Mouse (Mus musculus): Measurements from ENCODE around the gene Tbcel.

Gene Tbcel

DNA sequence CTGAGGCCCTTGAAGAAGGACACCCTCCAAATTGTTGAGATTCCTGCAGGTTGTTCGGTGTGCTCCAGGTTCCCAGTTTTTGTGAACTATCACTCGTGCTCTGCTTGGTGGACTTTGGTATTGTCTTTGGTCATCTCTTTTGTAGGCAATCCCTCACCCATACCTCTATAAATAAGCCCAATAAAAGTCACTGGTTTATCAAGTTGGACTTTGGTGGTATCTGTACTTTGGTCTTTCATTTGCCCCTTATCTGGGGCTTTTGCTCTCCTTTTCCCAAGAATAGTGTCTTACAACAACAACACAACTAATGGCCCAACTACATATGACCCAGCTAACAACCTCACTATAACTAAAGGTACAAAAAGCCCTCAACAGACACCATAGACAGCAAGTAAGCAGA, 66.4 kb downstream of the Tbcel start:
- no peak for DNase-seq (ENCODE audit: low spot score)

DNA sequence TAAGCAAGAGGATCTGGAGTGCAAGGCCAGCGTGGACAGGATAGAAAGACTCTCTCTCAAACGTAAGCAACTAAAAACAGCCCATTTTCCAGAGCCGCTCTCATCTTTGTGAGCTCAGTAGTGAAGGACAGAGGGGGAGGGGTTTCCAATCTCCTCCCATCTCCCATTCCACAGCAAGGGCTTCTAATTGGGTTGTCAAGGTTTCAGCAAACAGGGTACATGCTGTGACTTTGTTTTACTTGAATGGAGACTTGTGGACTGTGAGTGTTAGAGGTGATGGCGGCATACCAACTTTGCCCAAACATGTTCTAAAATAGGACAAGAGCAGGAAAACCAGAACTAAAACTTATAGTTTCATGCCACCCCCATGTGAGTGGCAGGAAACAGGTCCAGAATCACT, 68.2 kb downstream of the Tbcel start:
- no peak for DNase-seq (ENCODE audit: low spot score)

DNA sequence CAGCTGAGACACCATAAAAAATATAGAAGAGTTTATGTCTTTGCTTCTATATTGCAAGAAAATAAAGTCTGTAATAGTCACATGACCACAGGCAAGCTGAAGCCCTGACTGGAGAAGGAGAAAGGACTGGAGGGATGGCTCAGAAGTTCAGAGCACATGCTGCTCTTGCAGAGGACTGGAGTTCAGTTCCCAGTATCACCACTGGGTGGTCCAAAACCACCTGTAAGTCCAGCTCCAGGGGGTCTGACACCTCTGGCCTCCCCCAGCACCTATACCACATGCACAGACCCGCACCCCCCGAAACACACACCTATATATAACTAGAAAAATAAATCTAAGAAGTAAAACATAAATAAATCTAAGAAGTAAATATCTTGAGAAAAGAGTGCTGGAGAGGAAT, 75.5 kb downstream of the Tbcel start:
- no peak for DNase-seq (ENCODE audit: low spot score)

DNA sequence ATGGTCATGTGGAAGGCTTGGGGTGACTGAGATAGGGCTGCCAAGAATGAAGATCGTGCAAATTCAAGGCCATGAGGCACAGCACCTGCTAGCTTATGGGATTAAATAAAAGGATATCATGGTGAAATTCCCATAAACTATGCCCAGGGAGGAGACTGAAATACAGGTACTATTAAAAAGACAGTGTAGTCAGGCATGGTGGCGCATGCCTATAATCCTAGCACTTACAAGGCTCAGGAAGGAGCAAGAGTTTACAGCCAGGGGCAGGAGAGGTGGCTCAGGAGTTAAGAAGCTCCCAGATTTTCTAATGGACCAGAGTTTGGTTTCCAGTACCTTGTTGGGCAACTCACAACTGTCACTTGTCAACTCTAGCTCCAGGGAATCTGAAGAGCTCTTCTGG, 76.0 kb downstream of the Tbcel start:
- DNase-seq (ENCODE audit: low spot score) = no peak

DNA sequence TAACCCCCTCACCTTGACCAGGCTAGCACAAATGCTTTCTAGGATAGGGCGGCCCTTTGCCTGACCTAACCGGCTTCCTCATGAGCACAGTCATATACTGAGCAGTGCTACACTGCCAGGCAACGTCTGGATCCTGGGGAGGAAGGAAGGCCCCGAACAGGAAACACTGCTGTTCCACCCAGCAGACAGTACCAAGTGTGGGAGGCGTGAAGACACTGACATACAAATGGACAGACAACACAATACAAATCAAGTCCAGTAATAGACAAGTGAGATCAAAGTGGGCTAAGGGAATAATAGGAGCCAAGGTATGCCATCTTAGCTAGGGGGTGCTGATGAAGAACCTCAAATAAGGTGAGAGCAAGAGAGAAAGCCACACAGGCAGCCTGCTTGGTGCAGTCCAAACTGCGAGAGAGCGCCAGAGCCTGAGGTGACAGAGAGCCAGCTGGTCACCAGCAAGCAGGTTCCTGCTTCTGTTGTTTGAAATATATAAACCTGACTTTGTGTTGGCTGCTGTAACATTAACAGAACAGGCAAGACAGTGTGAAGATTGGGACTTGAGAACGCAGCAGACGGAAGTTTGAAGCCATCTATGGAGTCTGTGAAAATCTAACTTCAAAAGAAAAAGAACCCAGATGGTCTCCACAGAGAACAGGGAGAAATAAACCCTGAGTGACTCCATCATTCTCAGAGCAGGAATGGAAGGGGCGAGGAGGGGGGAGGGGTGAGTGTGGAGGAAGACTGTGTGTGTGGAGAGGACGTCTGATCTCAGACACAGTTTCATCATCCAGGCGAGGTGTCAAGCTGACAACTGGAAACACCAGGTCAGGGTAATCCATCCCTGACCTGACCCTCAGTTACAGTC, 79.3 kb downstream of the Tbcel start:
- DNase-seq (ENCODE audit: low spot score) = no peak

DNA sequence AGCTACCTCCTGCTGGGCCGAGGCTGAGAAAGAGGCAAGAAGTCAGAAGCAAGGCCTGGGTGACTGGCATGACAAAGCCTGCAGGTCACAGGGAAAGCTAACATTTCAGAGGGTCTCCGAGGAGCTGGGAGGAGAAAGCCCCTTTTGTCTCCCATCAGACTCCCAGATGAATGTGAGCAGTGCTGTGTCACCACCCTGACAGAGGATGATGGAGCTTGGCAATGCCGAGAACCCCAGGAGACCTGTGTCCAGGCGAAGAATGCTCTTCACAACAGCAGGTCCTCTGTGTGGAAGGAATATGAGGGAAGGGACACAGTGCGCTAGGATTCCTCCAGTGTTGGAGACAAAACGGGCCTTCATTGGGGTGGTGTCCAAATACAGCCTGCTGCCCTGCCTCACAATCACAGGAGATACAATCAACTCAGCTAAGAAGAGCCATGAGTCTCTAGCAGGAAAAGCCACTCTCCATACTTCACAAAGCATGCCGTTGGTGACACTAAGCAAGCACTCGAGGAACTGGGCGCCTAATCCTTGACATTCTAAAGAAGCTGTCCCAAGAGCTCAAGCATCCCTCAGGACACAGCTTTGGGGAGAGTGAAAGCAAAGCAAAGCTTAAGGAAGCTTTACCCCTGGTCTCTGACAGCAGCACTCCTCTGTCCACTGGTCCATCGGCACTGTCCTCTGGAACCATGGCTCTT, 80.8 kb downstream of the Tbcel start:
- DNase-seq (ENCODE audit: low spot score) = no peak

DNA sequence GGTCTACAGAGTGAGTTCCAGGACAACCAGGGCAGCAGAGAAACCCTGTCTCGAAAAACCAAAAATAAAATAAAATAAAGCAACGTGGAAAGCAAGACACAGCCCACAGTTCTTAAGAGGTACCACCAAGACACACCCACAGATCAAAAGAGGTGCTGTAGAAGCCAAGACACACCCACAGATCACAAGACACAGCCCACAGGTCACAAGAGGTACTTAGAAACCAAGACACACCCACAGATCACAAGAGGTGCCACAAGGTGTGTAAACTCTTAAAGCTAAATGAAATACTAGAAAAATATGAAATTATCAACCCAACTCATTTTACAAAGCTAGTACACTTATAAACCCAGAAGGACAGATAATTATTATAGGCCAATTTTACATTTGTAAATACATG, 84.0 kb downstream of the Tbcel start:
- DNase-seq (ENCODE audit: low spot score) = no peak

DNA sequence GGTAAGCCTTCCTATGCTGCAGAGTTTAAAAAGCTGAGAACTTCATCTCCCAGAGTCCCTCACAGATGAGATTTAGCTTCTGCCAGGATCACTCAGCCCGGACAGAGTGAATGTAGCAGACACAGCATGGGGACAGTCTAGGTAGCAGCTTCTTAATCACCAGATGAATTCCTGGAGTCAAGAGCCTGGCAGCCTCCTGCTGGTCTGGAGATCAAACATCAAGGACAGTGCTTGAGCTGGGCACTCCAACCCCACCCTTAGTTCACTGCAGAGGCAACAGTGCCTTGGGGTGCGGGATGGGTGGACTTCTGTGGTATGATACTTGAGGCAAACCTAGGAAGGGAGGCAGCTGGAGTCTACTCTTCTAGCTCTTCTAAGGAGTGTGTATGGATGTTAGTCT, 87.9 kb downstream of the Tbcel start:
- no peak for DNase-seq (ENCODE audit: low spot score)

DNA sequence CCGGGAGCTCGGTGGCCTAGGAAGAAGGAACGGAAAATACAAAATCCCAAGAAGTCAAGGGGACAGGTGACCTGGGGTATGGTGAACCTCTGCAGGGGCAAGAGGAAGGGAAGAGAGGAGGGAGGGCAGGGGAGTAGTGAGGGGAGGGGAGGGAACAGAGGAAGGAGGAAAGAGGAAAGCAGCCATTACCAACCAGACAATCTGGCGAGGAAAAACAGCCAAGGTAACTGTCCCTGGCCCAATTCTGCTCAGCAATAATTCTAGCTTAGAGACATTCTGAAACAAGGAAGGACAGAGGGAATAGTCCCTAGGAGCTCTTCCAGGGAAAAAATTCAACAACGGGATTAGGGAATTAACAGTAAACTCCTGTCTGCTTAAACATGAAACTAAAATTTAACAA, 88.8 kb downstream of the Tbcel start:
- DNase-seq (ENCODE audit: low spot score) = no peak

DNA sequence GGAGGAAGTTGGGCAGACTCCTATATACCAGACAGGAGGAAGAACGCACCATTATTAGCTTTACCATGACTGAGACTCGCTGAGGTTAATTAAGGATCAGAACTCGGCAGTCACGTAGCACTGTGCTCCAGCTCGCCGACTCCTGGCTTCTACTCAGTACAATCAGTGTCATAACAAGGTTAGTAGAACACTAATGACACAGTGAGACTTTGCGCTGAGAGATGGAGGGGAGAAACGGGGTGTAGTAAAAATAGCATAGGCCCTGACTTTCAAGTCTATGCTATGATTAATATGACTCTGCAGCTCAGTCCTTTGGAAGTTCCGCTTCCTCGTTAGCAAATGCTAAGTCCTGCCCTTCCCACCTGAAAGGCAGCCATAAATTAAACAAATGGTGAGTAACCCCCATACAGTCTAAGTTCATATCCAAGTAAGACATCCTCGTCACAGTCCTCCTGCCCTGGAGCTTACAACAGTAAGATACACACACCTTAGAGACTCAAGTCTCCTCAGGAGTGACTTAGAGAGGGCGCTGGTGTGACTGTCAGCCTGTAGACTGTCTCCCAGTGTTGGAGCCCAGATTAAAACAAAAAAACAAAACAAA, 90.2 kb downstream of the Tbcel start:
- no peak for DNase-seq (ENCODE audit: low spot score)

DNA sequence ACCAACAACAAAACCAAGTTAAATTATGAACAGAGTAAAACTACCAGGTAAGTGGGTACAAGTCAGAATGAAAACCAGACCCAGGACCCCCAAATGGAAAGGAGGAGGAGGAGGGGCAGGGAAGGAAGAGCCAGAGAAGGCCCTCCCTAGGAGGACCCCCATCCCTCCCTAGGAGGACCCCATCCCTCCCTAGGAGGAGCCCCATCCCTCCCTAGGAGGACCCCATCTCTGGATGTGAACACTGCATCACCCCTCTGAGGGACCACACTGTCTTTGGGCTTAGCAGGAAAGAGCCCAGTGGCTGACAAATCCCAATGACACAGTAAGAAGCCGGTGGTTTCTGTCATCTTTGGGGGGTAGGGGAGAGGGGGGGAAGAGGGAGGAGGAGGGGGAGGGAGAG, 92.4 kb downstream of the Tbcel start:
- DNase-seq (ENCODE audit: low spot score) = no peak

DNA sequence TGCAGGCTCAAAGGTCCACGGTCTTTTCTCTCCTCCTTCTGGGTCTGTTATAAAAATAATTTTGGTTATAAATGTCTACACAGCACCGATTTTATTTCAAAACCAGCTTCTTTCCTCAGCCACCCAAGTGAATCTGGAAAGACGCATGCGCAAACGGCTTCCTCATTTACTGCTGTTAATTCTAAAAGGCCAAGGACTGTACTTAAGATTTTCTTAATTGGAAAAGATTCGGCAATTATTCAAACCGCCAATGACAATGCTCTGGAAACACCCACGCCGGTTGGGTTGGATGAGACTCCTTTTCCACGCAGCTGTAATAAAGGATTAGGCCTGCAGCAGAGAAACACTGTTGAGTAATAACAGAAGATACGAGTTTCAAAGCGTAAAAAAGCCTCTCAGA, 94.3 kb downstream of the Tbcel start:
- DNase-seq (ENCODE audit: low spot score) = no peak

DNA sequence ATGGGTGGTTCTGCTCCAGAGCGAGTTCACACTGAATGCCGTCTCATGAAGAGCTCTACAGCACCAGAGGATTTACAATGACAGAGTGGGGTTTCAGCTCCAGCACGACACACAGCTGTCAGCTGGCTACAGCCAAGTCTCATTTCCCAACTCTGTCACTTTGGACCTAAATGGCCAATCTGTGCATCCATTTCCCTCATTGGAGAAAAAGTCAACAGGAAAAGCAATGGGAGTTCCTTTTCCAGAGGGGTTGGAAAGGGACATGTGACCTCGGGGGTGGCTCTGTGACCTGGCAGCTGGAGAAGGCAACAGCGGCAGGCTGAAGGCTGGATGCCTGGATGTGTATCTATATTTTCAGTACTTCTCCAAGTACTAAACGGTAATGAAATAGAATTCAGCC, 96.3 kb downstream of the Tbcel start:
- DNase-seq (ENCODE audit: low spot score) = no peak

DNA sequence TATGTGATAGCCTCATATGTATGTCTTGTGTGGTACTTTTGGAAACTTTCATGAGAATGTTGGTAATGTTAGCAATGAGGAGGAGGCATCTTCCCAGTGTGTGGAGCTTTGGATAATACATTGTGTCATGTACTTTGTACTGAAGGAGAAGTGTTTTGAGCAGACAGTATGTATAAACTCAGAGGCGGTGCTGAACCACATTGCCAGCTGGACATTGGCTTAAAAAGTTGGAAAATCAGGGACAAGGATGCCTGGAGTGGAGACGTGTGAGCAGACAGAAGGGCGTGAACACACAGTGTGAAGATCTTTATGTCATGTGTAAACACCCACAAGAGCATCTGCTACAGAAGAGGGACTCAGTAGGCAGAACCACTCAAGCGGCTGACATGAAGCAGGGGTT, 101.9 kb downstream of the Tbcel start:
- no peak for DNase-seq (ENCODE audit: low spot score)

DNA sequence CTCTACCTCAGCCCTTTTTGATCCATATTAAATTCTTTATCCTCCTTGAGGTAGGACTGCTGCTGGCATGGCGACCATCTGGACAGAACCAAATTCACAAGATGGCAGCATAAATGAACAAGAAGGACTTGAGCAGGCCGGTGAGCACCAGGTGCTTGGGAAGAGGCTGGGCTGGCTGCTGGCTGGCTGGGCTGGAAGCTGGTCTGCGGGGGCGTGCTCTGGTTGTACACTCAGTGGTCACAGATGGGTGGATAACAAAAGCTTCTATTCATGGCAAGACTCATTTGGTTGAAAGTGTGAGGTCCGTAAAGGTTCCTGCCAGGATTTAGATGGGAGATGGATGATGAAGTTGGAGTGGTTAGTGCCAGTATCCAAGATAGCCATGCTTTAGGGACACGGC, 106.1 kb downstream of the Tbcel start:
- no peak for DNase-seq (ENCODE audit: low spot score)

DNA sequence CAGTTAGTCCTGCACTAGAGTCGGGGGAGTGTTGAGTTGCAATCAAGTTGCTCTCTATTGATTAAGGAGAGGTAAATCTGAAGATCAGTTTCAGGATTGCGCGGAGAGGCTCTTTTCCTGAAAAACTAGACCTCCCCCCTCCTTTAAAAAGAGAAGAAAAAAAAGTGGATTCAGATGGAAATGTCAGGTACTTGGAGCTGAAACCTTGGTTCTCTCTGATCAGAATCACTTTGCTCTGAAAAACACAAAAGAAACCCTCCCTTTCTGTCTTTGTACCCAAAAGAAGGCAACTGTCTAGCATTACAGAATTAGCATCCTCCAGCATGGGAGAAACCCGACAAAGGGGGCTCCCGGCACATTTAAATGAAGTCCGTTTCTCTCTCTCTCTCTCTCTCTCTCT, 107.8 kb downstream of the Tbcel start, which contains the start of gene Tecta:
TSS of gene Tecta (minus strand) at position 101 of the 400 bp plus-strand sequence.
- no peak for DNase-seq (ENCODE audit: low spot score)

DNA sequence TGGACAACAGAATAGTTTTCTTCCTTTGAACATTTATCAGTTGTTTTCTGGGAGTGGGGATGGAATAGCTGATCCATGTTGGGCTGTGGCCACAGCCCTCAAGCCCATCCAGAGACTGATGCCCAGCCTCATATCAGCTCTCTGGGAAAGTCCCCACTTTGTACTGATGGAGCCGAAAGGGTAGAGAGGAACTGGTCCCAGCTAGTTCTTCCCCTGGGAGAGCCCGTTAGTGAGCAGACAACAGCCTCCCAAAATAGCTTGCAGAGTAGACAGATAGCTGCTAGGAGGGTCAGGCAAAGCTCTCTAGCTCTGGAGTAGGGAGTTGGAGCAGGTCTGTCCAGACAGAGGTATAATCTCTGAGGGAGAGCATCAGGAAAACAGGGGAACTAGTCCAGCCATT, 111.5 kb downstream of the Tbcel start:
- no peak for DNase-seq (ENCODE audit: low spot score)

DNA sequence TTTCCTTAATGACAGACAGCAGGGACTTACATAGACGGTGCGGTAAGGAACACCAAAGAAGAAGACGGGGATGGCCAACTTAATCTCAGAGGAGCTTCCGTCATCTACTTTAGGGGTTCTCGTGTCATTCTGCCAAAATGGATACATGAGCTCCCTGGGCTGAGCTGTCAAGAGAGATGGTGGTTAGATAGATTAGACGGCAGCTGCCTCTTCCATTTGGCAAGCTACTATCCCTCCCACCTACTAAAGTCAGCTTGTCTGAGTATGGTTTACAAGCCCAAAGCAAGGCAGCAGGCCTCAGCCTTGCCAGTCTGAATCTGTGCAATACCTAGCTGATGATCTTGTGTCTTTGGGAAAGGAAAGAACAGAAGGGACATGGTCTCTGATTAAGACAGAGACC, 112.7 kb downstream of the Tbcel start:
- no peak for DNase-seq (ENCODE audit: low spot score)

DNA sequence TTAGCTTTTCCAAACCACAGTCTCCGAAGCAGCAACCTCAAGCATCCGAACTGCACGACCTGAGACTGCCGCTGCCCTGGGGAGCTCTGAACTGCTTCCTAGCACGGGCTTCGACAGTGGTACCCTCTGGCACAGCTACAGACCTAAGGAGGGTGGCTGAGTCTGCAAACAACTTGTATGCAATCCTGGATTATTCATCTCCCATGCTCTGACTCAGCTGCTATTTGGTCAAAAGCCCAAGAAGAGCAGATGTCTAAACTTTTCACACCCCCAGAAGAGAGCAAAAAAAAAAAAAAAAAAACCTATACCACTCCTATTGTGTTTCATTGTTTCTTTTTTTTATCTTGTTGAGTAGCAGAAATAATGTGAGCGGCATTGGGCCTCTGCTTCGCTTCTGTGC, 113.3 kb downstream of the Tbcel start:
- DNase-seq (ENCODE audit: low spot score) = no peak

DNA sequence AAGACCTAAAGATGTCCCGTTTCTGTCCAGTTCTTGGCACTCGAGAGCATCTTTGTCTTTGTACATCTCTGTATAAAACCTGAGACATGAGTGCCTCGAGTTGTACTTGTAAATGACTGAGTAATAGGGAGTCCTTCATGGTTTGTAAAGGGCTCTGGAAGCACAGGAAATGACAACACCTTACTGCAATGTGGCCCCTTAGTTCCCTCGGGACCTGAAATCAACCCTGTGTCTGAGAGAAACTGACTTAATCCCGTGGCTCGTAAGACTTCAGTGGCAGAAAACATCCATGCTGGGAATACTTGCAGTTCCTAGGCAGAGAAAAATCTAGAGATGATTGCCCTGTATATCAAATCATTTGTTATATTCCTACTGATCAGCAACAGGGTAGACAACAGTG, 114.7 kb downstream of the Tbcel start:
- DNase-seq (ENCODE audit: low spot score) = no peak

DNA sequence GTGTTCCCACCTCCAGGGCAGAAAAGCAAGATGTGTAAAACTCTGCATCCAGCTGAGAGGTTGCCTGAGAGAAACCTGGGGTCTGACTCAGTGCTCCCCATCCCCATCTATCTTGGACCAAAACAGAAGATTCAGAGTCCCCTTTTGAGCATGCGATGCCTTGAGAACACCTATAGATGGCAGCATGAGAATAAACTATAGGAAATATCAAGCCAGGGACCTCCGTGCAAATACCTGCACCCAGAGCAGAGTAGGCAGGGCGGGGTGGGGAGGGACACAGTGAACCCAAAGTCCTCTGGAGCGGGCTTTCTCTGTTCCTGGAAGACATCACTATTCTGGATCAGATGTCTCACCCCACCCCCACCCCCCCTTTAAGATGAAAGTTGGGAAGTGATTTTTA, 119.1 kb downstream of the Tbcel start:
- no peak for DNase-seq (ENCODE audit: low spot score)

DNA sequence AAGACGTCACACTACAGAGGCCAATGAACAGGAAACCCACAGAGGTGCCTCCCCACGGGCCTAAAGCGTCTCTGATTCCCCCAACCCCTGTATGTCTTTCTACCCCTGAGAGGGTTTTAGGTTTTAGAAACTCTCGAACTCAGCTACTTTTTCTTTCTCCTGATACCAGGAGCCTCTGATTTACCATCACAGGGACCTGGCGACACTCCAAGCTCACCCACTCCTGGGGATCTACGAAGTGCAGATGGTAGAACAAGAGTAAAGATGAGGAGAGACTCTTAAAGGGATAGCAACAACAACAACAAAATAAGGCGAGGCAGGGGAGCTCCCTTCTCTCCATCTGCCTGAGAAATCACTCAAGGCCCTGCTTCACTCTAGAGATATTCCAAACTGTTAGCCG, 120.6 kb downstream of the Tbcel start:
- no peak for DNase-seq (ENCODE audit: low spot score)

DNA sequence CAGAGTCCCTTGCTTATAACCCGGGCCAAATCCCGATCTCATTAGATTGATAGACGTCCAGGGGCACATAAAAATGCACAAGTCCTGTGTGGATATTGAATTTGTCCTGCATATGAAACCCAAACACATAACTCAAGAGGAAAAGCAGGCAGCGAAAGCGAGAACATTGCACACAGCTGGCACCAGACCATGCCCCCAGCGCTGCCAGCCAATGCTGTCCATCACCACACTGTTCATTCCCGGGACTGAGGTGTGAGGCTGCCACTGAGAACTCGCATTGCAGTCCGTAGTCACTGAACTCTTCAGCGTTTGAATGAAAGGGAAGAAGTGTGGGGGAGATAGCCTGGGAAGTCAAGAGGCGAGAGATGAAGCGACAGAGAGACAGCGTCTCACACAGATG, 122.0 kb downstream of the Tbcel start:
- DNase-seq (ENCODE audit: low spot score) = no peak
